Mouse (Mus musculus) bone marrow macrophage, adult 2 months (primary cell): Measurements from ENCODE around the gene Ankar. TPM values are rescaled to one million over a fixed set of nuclear protein-coding genes. Genes with fewer than 3 reads are reported as not detected.

Experiments
- H3K27ac ChIP-seq: 2 replicates; pipeline ENCODE4 v1.5.1; 2012; ENCODE audit warnings: low read depth, low read length; ENCODE audit not compliant: insufficient read depth
- H3K4me1 ChIP-seq: 2 replicates; pipeline ENCODE4 v1.6.1; 2012; ENCODE audit warnings: low read length; ENCODE audit not compliant: control insufficient read depth, insufficient read depth
- H3K4me3 ChIP-seq: 2 replicates; pipeline ENCODE4 v1.5.1; 2012; ENCODE audit warnings: mild to moderate bottlenecking, low read length, moderate library complexity; ENCODE audit not compliant: insufficient read depth
- CTCF ChIP-seq: IDR thresholded peaks from 2 replicates; pipeline ENCODE4 v1.5.1; 2012; ENCODE audit warnings: low read depth, mild to moderate bottlenecking, low read length, moderate library complexity
- POLR2A ChIP-seq: IDR thresholded peaks from 2 replicates; pipeline ENCODE4 v1.6.1; 2012; ENCODE audit warnings: mild to moderate bottlenecking, low read depth, low read length, borderline replicate concordance
- polyA plus RNA-seq: library from polyadenylated mRNA; stranded (reverse); fragments of >200 nt; gene quantifications from 2 replicates; pipeline ENCODE4 v1.2.4, GENCODE M21; 2012; ENCODE audit not compliant: missing spikeins, insufficient read depth, insufficient read length

Gene Ankar
- polyA plus RNA-seq, 1 experiment = 0.13 TPM

- TF ChIP-seq POLR2A (no peak), CTCF (no peak)
- Histone ChIP-seq H3K27ac (no peak overlapping the region), H3K4me1 (no peaks in the 10 kb centered on the region), H3K4me3 (no peak overlapping the region)
These were observed 24.0 kb upstream of the Ankar start for GRCm38 (mm10) chr1:72724354-72724753.

GRCm38 (mm10) chr1:72722646-72723045 is 22.3 kb upstream of the Ankar start:
- Histone ChIP-seq H3K4me3 (no peak overlapping the region), H3K4me1 (no peaks in the 10 kb centered on the region), H3K27ac (no peak overlapping the region)
- no peak for TF ChIP-seq POLR2A
- TF ChIP-seq CTCF = no peak

GRCm38 (mm10) chr1:72720115-72720725 is 19.8 kb upstream of the Ankar start:
- no peaks in the 10 kb centered on the region for H3K4me1 ChIP-seq
- H3K4me3 ChIP-seq = no peak overlapping the region
- no peak for TF ChIP-seq CTCF
- TF ChIP-seq POLR2A = no peak
- no peak overlapping the region for H3K27ac ChIP-seq

GRCm38 (mm10) chr1:72718846-72719245 is 18.5 kb upstream of the Ankar start:
- Histone ChIP-seq H3K4me3 (no peak overlapping the region), H3K4me1 (peaks cover 2% of the 10 kb centered on the region; the same call in 1 of the 2 replicates), H3K27ac (no peak overlapping the region)
- peak; percentile 79 for TF ChIP-seq CTCF
- TF ChIP-seq POLR2A = no peak

- no peak overlapping the region for H3K4me3 ChIP-seq
- TF ChIP-seq CTCF = no peak
- no peak for TF ChIP-seq POLR2A
- peaks cover 9% of the 10 kb centered on the region for H3K4me1 ChIP-seq
- H3K27ac ChIP-seq = no peak overlapping the region
These were observed 17.2 kb upstream of the Ankar start for GRCm38 (mm10) chr1:72717540-72717939.

- H3K4me3 ChIP-seq = no peak overlapping the region
- no peak for TF ChIP-seq CTCF
- TF ChIP-seq POLR2A = no peak
- no peak overlapping the region for H3K27ac ChIP-seq
- H3K4me1 ChIP-seq = peaks cover 9% of the 10 kb centered on the region
These were observed 16.5 kb upstream of the Ankar start for GRCm38 (mm10) chr1:72716926-72717325.

GRCm38 (mm10) chr1:72716421-72716820 is 16.0 kb upstream of the Ankar start:
- Histone ChIP-seq H3K4me3 (no peak overlapping the region), H3K4me1 (peaks cover 9% of the 10 kb centered on the region), H3K27ac (no peak overlapping the region)
- TF ChIP-seq POLR2A = no peak
- TF ChIP-seq CTCF = no peak

GRCm38 (mm10) chr1:72715593-72716361 is 15.4 kb upstream of the Ankar start:
- Histone ChIP-seq H3K4me1 (peaks cover 9% of the 10 kb centered on the region), H3K27ac (no peak overlapping the region), H3K4me3 (no peak overlapping the region)
- TF ChIP-seq CTCF (no peak), POLR2A (no peak)

- H3K4me1 ChIP-seq = peaks cover 9% of the 10 kb centered on the region
- TF ChIP-seq POLR2A (no peak), CTCF (no peak)
These were observed 14.7 kb upstream of the Ankar start for GRCm38 (mm10) chr1:72715065-72715464.

GRCm38 (mm10) chr1:72714547-72714946 is 14.2 kb upstream of the Ankar start:
- Histone ChIP-seq H3K4me3 (no peak overlapping the region), H3K4me1 (peaks cover 9% of the 10 kb centered on the region), H3K27ac (no peak overlapping the region)
- no peak for TF ChIP-seq CTCF
- TF ChIP-seq POLR2A = no peak

More at GRCm38 (mm10) chr1:72715065-72715464, 14.7 kb upstream of the Ankar start:
- Histone ChIP-seq H3K27ac (no peak overlapping the region), H3K4me3 (no peak overlapping the region)

GRCm38 (mm10) chr1:72711684-72712083 is 11.3 kb upstream of the Ankar start:
- Histone ChIP-seq H3K27ac (peak overlapping the region; percentile 51), H3K4me1 (peaks cover 9% of the 10 kb centered on the region), H3K4me3 (peak overlapping the region; percentile 72)
- no peak for TF ChIP-seq CTCF
- no peak for TF ChIP-seq POLR2A
